Mouse (Mus musculus): ENCODE data around the gene Spop.
"Not testable (repeated sequence)": the region's sequence is repeated elsewhere in the genome, so short reads cannot be mapped to it uniquely, and the experiment has no call there.

The Spop gene

DNA sequence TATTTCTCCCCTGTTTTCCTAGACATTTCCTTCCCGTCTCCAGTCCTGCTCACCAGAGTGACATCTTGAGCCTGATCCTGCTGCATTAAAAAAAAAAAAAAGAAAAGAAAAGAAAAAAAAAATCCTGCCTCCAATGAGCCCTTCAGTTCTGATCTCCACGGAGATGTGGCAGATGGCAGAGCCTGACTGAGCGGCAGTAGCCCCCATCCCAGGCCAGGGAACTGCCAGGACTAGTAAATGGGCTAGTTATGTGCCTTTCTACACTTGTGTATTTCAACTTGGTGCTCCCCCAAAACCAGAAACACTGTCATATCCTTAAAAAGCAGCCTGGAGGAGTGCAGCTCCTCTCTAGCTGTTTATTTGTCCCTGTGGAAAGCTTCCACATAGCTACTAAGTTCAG, 87.0 kb downstream of the Spop start:
- peak; percentile 68 for DNase-seq

DNA sequence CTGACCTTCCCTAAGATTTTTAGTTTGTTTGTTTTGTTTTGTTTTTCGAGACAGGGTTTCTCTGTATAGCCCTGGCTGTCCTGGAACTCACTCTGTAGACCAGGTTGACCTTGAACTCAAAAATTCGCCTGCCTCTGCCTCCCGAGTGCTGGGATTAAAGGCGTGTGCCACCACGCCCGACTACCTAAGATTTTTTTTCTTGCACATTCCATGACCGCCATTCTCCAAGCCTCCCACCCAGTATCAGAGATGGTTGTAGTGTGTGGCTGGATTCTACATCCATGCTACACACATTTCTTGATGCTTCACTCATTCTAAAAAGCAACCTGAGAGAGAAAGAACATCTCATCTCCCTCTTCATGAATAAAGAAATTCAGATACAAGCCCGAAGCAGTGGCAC, 87.9 kb downstream of the Spop start:
- not testable (repeated sequence) for DNase-seq

DNA sequence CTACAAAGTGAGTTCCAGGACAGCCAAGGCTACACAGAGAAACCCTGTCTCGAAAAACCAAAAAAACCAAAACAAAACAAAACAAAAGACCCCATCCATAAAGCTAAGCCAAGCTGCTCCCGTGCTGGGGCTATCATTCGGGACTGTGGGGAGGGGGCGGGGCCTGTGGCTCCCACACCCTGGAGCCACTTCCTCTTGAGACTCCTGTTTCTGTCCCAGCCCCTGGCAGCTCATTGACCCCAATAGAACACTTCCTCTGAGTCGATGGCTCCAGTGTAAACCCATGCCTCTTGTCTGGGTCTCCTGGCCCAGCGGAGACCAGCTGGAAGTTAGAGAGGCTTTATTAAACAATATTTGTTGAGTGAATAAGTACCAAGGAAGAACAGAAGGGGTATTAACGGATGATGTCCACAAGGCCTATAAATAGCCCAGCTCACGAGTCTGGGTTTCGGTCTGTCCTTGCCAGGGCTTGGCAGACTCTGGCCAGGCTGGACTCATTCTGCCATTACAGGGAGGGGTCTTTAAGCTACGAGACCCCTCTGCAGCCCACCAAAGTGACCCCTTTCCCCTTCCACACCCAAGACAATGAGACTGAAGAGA, 89.8 kb downstream of the Spop start:
- no peak for DNase-seq

DNA sequence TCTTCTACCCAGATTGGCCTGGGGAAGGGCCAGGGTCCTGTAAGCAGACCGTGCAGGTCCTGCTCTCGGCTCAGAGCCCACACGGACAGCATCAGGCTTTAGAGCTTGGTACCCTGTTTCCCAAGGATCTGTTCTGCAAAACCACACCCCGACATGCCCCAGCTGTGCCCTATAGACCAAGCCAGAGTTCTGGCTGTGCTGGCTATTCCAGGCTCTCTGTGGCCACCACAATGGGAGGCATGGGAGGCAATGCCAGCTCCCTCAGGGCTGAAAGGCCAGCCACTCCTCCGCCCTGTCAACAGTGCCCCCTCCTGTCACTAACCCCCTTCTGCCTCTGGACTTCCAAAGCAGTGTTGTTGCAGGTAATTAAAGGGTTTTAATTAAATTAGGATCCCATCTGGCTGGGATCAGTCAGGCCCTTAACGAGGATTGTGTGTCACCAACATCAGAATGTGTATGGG, 90.4 kb downstream of the Spop start:
- no peak for DNase-seq

DNA sequence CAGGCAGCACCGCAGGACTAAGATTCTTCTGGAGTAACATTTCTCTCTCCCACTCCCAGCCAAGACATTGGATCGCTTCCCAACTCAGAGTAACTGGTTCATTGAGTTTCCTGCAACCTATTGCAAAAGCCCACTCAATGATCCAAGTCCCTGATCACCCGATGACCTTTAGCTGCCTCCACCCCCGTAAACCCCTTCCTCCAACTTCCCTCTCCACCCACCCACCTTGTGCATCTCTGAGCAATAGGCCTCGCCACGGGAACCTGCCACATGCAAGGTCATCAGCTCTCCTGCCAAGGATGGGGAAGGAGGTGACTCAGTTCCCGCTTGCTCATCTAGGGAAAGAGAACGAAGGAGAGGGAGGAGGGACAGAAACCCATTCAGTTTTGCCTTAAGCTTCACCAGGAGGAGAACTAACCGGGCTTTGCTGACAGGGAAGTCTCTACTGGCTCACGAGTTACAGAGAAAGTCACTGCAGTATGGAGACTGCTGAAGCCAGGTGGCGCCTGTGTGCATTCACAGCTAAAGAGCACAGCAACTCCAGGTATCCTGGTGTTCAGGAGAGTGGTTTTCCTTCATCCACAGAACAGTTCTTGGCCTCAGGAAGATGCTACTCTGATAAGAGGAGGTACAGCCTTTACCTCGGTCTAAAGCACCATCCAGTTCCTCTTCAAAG, 93.3 kb downstream of the Spop start:
- DNase-seq = no peak

DNA sequence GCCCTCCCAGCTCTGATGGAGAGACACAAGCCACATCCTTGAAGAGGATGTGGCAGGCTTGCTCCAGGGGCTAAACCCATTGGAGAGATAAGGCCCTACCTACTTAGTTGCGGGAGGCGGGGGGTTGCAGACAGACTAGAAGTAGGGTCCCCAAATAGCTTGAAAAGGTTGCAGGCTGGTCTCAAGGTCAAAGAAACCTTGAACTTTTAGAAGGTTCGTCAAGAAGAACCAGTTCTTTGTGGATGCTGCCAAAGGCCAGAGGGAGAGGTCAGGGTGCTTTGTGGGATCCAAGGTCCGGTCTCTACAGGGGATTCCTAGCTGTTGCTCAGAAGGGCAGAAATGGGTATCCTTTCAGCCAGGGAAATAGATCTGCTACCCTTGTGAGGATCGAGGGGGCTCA, 93.9 kb downstream of the Spop start:
- no peak for DNase-seq

DNA sequence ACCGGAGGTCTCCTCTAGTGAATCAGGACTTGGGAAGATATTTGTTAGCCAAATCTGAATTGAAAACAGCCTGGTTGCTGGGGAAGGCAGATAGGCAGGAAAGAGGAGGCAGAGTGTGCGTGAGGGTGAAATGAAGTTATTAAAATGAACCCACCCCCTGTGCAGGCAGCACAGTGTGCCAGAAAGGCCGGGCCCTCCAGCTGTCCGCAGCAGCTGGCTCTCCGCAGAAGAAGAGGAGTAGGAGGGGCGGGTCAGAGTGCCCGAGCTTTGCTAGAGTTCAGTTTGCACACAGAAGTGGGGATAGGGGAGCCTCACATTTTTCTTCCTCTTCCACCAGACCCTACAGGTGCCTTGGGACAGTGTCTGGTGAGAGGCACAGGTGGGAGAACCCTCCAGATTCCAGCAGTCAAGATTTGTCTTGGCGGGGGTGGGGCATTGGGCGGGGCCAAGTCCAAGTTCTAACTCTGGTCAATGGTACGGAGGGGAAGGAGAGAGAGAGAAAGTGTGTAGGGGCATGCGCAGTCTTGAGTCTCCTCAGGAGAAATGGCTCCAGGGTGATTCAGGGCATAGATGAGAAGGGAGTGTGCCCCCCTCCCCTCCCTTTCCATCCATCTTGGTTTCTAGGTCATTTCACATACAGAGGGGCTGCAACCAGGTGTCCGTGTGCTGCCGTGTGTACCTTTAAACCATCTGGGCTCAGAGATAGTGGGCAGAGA, 94.5 kb downstream of the Spop start:
- DNase-seq = no peak

DNA sequence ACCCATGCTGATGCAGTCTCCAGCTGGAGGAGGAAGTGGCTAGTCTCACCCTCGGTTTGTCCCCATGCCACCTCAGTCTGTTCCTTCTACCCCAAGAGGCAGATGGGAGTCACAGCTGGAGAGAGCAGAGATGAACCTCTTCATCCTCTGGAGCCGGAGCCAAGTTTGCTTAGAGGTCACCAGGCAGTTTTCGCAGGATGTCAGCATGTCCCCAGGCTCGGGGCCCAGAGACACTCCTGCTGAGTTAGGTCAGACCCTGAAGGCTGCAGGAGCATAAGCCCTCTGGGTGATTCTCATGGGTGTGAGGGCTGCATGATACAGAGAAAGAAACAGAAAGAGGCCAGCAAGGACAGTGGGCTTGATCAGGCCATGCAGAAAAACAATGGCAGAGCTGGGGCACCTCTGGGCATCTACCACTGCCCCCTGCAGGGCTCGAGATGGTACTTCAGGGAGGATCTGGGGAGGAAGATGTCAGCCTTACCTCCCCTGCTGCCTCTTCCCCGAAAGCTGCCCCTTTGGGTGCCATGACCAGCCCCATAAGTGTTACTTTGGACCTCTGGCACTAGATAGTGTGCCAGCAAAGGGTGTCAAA, 95.3 kb downstream of the Spop start:
- DNase-seq = no peak

DNA sequence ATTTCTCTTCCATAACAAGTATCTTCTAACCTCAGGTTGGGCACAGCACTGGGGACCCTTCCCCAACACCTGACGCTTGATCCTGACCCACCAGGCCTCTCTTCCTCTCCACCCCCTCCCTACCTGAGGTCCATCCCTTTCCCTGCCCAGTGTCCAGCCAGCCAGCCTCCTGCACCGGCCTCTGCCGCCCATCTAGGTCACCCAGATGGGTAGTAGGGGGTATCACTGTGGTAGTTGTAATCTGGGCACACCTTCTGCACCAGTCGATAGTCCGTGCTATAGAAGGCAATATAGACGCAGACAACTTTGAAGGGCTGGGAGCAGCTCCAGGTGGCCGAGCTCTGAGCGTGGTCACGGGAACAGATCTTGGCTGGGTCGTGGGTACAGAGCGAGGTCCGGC, 96.8 kb downstream of the Spop start:
- no peak for DNase-seq

DNA sequence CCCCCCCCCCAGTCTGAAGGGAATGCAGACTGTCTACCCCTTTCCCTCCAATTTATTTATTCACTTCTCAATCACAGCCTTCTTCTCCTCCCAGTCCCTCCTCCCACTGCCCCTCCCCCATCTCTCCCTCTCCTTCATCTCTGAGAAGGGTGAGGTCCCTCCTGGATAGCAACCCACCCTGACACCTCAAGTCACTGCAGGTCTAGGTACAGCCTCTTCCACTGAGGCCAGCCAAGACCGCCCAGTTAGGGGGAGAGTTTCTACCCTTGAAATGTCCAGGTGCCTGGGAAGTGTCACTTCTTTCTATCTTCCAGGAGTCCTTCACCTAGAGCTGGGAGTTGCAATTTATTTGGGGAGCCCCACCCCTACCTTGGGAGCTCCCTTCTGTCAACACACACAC, 98.0 kb downstream of the Spop start:
- DNase-seq = no peak

DNA sequence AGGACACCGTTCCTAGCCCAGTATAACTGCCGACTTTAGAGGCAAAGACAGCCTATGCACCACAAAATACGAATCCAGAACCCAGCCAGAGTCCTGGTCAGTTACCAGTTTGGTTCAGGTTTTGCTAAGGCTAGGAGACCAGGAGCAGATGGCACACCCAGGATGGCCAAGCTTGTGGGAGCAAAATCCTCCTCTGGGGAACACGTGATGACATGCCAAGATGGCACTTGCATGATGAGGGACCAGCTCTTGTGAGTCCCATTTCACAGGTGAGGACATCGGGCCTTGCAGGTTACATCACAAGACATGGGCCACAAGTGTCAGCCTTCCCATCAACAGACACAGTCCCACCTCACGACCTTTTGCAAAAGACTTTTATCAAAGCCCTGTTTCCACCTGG, 98.5 kb downstream of the Spop start:
- DNase-seq = no peak

DNA sequence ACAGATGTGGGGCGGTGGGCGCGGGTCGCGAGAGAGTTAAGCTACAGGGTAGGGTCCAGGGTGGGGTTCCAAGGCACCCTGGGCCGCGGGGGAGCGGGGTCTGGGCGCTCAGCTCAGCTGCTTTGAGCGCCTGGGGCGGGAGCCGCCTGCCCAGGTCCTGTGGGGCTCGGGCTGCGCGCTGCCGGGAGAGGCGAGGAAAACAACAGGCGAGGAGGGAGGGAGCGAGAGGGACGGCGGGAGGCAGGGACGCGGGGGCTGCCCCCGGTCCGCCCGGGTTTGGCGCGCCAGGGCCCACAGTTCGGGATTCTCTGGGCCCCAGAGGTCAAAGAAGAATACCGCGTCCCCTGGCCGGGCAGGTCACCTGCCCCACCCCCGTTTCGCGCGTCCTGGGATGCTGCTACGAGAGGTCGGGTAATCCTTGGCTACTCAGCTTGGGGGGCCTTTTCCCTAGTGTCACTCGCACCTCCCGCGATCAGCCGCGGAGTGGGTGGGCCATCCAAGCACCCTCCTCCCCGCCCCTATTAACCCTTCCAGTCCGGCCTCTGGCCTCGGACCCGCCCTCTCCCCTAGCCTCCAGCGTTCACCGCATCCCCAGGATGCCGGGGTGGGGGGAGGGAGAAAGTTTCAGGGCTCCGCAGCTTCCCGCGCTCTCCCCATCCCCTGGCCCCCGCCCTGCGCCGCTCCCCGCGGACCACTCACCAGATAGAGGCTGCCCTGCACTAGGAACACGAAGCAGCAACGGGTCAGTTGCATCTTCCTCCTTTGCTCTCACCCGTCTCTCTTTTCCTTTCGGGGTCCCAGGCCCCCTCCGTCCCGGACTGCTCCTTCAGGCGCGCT, 99.8 kb downstream of the Spop start:
- peak; percentile 61 for DNase-seq

DNA sequence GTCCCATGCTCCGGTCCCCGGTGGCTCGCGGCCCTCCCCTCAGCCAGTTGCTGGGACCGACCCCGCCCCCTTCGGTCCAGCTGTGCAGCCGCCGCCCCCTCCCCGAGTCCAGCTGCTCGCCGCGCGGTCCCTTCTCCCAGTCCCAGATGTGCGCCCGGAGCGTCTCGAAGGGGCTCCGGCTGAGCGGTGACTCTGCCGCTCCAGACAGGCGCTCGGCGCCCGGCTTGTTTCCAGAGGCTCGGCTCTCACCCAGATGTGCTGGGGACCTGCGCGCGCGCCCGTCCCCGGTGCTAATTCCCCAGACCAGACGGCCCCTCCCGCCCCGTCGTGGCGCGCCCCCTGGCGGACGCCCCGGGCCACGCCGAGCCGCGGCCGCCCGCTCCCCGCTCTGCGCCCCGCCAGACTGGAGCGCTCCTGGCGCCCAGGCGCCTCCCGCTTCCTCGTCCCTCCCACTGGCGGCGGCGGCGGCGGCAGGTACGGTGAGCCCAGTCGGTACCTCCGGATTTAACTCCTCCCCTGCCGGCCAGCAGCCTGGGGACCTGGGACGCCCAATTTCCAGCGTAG, 100.5 kb downstream of the Spop start, which contains the start of gene Nxph3:
TSS of gene Nxph3 (minus strand) at position 273 of the 564 bp plus-strand sequence.
- peak; percentile 87 for DNase-seq

DNA sequence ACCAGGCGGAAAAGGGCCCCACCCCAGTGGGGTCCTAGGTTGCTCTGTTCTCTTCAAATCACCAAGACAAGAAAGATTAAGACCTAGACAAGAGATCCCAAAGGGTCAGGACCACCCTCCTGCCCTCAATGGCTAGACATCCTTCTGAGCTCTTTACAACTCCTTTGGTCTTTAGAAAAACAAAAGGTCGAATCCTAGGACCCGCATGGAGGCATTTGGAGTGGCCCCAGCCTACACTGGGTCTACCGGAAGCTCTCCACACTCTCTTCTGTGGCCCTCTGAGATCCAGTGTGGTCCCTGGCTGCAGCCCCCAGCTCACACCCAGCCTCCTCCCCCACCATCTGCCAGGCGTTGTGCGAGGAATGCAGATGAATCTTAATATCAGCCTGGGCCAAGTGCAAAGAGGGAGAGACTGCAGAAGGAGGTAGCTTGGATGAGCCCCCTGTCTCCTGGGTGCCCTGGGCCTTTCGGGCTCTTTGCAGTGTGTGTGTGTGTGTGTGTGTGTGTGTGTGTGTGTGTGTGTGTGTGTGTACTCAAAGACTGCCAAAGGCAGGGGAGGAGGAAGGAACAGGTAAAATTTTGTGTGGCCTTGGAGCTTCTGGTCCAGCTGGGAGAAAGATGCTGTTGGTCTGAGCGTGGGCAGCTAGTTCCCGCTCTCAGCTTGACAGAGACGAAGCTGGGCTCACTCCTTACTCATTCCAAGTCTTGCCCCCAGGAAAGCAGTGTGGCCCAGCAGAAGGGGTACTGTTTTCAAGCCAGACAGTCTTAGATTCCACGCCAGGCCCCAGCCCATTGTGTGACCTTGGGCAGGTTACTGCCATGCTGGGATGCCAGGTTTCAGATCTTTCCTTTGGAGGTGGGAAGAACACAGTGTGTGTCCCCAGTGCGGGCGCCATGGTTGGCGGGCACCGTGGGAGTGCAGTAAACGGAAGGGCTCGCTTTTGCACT, 101.8 kb downstream of the Spop start:
- DNase-seq = peak; percentile 46

DNA sequence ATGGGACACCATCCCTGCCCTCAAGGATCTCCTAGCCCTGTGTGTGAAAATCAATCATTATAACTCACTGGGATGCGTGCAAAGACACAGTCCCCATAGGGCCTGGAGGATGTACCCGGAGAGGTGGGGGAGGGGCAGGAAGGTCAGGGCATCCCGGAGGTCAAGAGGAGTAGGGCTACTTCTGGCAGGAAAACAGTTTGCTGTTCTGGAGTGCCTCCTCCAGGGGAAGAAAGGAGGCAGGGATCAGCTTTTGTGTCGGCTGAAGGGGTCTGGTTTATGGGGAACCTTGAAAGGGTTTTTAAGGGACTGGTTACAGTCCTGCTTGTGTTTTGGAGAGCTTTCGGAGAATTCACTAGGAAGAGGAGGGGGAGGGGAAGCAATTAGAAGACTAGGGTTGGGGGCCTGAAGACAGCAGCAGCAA, 102.6 kb downstream of the Spop start:
- peak; percentile 47 for DNase-seq

DNA sequence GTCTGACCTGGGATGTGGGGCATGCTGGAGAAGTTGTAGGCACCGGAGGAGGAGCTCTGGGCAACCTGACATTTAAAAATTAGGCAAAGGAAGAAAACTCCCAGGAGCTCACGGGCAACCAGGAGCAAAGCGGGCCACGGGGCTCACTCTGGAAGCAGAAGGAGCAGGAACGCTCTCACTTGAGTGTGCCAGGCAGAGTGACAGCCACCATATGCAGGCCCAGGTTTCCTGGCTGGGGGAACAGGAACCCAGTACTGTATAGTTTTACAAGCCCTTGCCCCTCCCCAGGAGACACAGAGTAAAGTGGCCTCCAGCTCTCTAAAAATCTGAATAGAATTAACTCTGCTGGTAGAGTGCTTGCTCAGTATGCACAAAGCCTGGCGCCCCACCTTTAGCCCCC, 103.3 kb downstream of the Spop start:
- peak; percentile 48 for DNase-seq

DNA sequence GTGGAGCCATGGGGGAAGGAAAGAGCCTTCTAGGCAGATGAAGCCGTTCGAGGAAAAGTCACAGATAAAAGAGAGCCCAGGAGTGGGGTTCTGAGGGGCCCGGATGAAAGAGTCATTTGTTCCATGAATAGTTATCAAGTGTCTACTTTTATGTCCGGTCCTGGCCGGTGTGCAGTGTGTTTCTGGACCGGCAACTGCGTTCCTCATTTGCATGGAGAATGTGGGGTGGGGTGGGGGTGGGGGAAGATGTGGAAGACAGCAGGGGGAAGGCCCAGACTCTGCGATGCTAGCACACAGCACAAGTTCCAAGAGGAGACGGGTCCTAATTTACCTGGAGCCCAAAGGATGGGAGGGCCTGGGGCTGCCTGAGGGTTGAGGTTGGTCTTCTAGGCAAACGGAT, 105.4 kb downstream of the Spop start:
- no peak for DNase-seq

DNA sequence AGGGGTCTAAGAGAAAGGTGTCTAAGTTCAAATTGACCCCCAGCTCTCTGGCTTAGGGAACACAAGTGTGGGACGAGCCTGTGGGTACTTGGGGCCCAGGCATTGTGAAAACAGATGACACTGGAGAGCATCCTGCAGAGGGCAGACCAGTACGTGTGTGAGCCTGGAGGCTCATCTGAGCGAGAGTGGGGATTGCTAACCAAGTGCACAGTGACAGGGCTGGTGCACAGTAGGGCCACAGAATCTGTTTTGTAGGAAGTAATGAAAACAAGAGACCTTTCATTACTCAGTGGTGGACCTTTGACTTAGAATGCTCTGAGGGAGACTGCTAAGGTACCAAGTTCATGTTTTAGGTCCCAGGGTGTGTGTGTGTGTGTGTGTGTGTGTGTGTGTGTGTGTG, 106.1 kb downstream of the Spop start:
- peak; percentile 40 for DNase-seq

DNA sequence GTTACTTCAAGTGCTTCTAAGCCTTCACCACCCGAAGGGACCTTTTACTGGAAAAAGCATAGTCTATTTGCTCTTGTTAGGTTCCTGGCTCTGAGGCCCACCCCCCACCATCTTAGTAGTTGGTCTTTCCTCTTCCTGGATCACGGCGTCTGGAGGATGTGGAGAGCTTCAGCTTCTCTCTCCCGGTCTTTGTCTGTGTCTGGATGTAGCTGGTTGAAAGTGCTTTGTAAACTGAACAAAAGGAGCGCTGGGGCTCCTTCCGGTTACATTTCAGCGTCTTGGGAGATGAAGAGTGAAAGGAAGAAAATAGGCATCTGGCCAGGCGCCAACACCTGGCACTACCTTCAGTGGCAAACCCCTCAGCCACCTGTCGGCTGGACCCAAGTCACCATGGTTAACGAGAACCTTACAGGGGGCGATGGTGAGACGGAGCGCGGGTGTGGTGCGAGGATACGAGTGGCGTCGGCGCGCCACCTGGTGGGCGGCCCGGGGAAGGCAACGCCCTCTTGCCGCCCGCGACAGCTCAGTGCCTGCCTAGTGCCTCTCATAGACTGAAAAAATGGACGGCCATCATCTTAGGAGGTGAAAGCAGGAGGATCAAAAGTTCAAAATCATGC, 106.7 kb downstream of the Spop start:
- peak; percentile 93 for DNase-seq

DNA sequence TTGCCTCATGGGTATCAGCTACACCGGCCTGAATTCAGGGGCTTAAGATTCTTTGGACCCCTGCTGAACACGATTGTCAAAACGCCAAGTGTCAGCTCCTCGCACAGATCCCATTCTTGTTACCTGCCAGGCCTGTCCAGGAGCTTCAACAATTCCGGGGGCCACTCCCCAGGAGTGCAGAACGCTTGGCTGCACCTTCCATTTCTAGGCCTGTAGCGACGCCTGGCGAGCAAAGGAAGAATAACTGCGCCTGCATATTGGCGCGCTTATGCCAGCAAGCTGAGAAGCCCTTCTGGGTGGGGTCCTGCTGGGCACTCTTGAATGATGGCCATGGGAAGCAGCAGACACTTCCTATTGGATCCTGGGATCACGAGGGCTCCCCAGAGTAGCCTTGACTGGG, 107.7 kb downstream of the Spop start:
- DNase-seq = peak; percentile 90

DNA sequence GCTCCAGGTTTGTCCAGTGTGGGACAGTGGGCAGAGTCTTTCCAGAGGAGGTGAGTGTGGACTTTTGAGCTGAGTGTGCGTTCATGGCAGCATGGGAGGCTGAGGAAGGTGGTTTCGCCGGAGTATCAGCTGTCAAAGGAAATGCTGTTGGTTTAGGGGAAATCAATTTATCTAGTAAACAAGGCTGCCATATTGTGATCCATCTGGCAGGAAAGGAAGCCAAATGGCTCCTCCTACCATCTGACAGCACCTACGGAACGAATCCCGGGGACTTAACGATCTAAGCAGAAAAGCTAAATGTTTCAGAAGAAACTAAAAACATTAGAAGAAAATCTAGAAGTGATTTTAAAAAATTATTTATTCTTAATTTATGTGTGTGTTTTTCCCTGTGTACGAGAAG, 113.4 kb downstream of the Spop start:
- DNase-seq = no peak
